12 mouse cellular contexts compared by ENCODE assay signal in the genomic region with DNA sequence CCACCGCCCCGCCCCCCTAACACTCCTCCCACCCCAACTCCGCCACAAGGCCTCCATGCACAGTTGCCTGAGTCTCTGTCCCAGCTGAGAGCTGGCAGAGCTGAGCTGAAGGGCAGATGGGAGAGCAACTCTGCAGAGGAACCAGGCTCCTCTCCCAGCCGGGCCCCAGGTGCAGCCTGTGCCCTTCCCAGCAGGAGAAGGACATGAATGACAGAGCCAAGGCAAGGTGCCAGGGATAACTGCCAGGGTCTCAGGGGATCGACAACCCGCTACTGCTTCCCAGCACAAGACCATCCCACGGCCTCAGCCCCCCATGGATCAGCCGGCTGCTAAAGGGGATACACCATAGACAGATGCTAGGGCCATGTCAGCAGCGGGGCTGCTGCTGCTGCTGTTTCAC. TPM values are rescaled to one million over a fixed set of nuclear protein-coding genes. Genes with fewer than 3 reads are reported as not detected.
DNase-seq lines count a peak whose midpoint lies in the region; ATAC-seq and TF ChIP-seq lines count a peak whose summit lies in the region.
"Had no signal": no experiment of that assay in that cellular context is flagged by ENCODE, and none has a peak within 500 bp of the region (broad histone marks: within the 10 kb centered on the region; RNA-seq: fewer than 3 reads in every experiment).

No protein-coding gene starts in this region.

- H3K9me3 ChIP-seq in heart, embryonic 14.5 days (ENCODE audit: control insufficient read depth, low read length), result no peaks in the 10 kb centered on the region
- H3K9me3 ChIP-seq in ES-Bruce4 (replicated peaks; ENCODE audit: control insufficient read depth, insufficient read depth, low read length, poor library complexity, severe bottlenecking), result no peaks in the 10 kb centered on the region
- H3K9me3 ChIP-seq: stomach, embryonic 15.5 days had no signal

- intact Hi-C loops in gastrocnemius, adult 2 months (cut with DNase I), result no loop called here

- no peak for TF ChIP-seq EP300 in ES-Bruce4 (IDR thresholded peaks at IDR 0.05; ENCODE audit: insufficient read depth, low read depth, low read length)

- TF ChIP-seq POLR2A in ES-Bruce4 (IDR thresholded peaks at IDR 0.05; ENCODE audit: insufficient read depth, low read length), result no peak
- TF ChIP-seq POLR2A in thymus, adult 2 months (IDR thresholded peaks at IDR 0.05; ENCODE audit: control insufficient read depth, extremely low read depth, insufficient read depth, low read length, poor library complexity), result no peak

- H3K4me1 ChIP-seq in heart, embryonic 14.5 days (ENCODE audit: control insufficient read depth in 2 of 2, insufficient read depth in 2 of 2, low read length in 2 of 2), result peaks cover 6% of the 10 kb centered on the region in 2 experiments; a peak in 2 of 4 replicates
- peaks cover 12% of the 10 kb centered on the region for H3K4me1 ChIP-seq in ES-Bruce4 (ENCODE audit: control insufficient read depth, insufficient read depth, low read length)
- no peaks in the 10 kb centered on the region for H3K4me1 ChIP-seq in thymus, adult 2 months (replicated peaks; ENCODE audit: control insufficient read depth, insufficient read depth, low read length)
- H3K4me1 ChIP-seq: stomach, embryonic 15.5 days had no signal

- no peak overlapping the region for H3K4me2 ChIP-seq in heart, embryonic 14.5 days (ENCODE audit: low read length)
- H3K4me2 ChIP-seq: stomach, embryonic 15.5 days had no signal

- H3K4me3 ChIP-seq in heart, embryonic 14.5 days (ENCODE audit: control insufficient read depth in 1 of 2, insufficient read depth in 1 of 2, low read depth in 1 of 2, low read length in 2 of 2), result no peak overlapping the region
- H3K4me3 ChIP-seq in ES-Bruce4 (ENCODE audit: low read depth, low read length), result peak overlapping the region; percentile 12
- no peak overlapping the region for H3K4me3 ChIP-seq in gastrocnemius, adult 2 months
- H3K4me3 ChIP-seq in thymus, adult 2 months (ENCODE audit: control insufficient read depth, insufficient read depth, low read length), result no peak overlapping the region
- H3K4me3 ChIP-seq: erythroblast, embryonic 14.5 days; stomach, embryonic 15.5 days had no signal

- no peaks in the 10 kb centered on the region for H3K36me3 ChIP-seq in heart, embryonic 14.5 days (ENCODE audit: control insufficient read depth, insufficient read depth, low read length)
- no peaks in the 10 kb centered on the region for H3K36me3 ChIP-seq in ES-Bruce4 (ENCODE audit: control insufficient read depth, insufficient read depth, low read length, poor library complexity, severe bottlenecking)
- H3K36me3 ChIP-seq in thymus, adult 2 months (ENCODE audit: control insufficient read depth, insufficient read depth, low read length), result no peaks in the 10 kb centered on the region
- H3K36me3 ChIP-seq: stomach, embryonic 15.5 days had no signal

- WGBS in heart, embryonic 14.5 days, result 41% methylated on average over 9 of the region's 9 CpGs
- 87% methylated on average over 9 of the region's 9 CpGs for WGBS in thymus, adult 2 months

- H3K27ac ChIP-seq in heart, embryonic 14.5 days (replicated peaks in 1 of 2; ENCODE audit: control insufficient read depth in 1 of 2, insufficient read depth in 1 of 2, low read depth in 2 of 2, low read length in 2 of 2), result peak overlapping the region in 1 of 2 experiments; percentile 6; a peak in 2 of 4 replicates
- no peak overlapping the region for H3K27ac ChIP-seq in ES-Bruce4 (ENCODE audit: insufficient read depth, low read length)
- no peak overlapping the region for H3K27ac ChIP-seq in gastrocnemius, adult 2 months
- H3K27ac ChIP-seq in thymus, adult 2 months (ENCODE audit: control insufficient read depth, insufficient read depth, low read length), result no peak overlapping the region

- ATAC-seq in heart, embryonic 14.5 days (ENCODE audit: insufficient number of reproducible peaks, insufficient read depth, low FRiP score, low read depth), result 0 out of 2 replicates have a peak, but pooled peaks have one; percentile 37

- no peak for DNase-seq in heart, adult 11 months
- peak; percentile 61 to 93 for DNase-seq in cerebellum, postnatal 4 days (ENCODE audit: low spot score in 2 of 2)
- DNase-seq in kidney, postnatal 4 days, result peak; percentile 22 to 42
- DNase-seq in gastrocnemius, adult 2 months, result no peak
- no peak for DNase-seq in thymus, adult 2 months
- DNase-seq in gastrocnemius, postnatal 25 days, result no peak
- DNase-seq: adrenal gland, adult 2 months; B cell, adult 2 months had no signal

- no peak overlapping the region for H3K9ac ChIP-seq in heart, embryonic 14.5 days (ENCODE audit: low read length)
- no peak overlapping the region for H3K9ac ChIP-seq in ES-Bruce4 (ENCODE audit: low read depth, poor library complexity, severe bottlenecking)
- H3K9ac ChIP-seq: stomach, embryonic 15.5 days had no signal

- H3K27me3 ChIP-seq in heart, embryonic 14.5 days (ENCODE audit: control insufficient read depth, insufficient read depth, low read length), result no peaks in the 10 kb centered on the region
- no peaks in the 10 kb centered on the region for H3K27me3 ChIP-seq in ES-Bruce4 (ENCODE audit: control insufficient read depth, insufficient read depth, low read length, poor library complexity, severe bottlenecking)
- no peaks in the 10 kb centered on the region for H3K27me3 ChIP-seq in thymus, adult 2 months (ENCODE audit: control insufficient read depth, insufficient read depth, low read length)
- H3K27me3 ChIP-seq: stomach, embryonic 15.5 days had no signal

- TF ChIP-seq CTCF in ES-Bruce4 (IDR thresholded peaks at IDR 0.05; ENCODE audit: low read depth, low read length), result no peak
- no peak for TF ChIP-seq CTCF in gastrocnemius, adult 2 months (IDR thresholded peaks at IDR 0.05)
- TF ChIP-seq CTCF in thymus, adult 2 months (IDR thresholded peaks at IDR 0.05; ENCODE audit: borderline replicate concordance, control insufficient read depth, extremely low read depth, insufficient read depth, low read length, poor library complexity), result no peak

RNA-seq across cellular contexts. Expression of a gene that starts 39.4 kb away (rescaled TPM):
- 46.9 and 54.2 TPM in 2 replicates for polyA plus RNA-seq in heart, embryonic 14.5 days (2014; fragmentation: Nextera tagmentation; extraction: Ambion mirVana)
- 16.5 and 18.0 TPM in 2 replicates for polyA plus RNA-seq in ES-Bruce4 (2011; ENCODE audit: insufficient read depth, insufficient read length, low read depth, missing spikeins)
- 10 to 100 TPM in 1 of 2 experiments, 1 to 10 TPM in 1; 8.1 to 11.9 TPM for total RNA-seq in gastrocnemius, adult 2 months (2021)
- 22.0 and 22.4 TPM in 2 replicates for polyA plus RNA-seq in thymus, adult 2 months (2012; rRNA removed)
- total RNA-seq in gastrocnemius, postnatal 25 days (2021), result 1 to 10 TPM; 9.5 TPM

RNA-seq across cellular contexts. Expression of a gene that starts 56.1 kb away (rescaled TPM):
- polyA plus RNA-seq in heart, embryonic 14.5 days (2014; fragmentation: Nextera tagmentation; extraction: Ambion mirVana), result 4.6 and 5.0 TPM in 2 replicates
- 105 and 112 TPM in 2 replicates for polyA plus RNA-seq in ES-Bruce4 (2011; ENCODE audit: insufficient read depth, insufficient read length, low read depth, missing spikeins)
- total RNA-seq in gastrocnemius, adult 2 months (2021), result under 1 TPM; 0.56 to 0.89 TPM
- polyA plus RNA-seq in thymus, adult 2 months (2012; rRNA removed), result 4.4 and 4.7 TPM in 2 replicates
- 1 to 10 TPM in 1 of 2 experiments, under 1 TPM in 1; 0.94 to 1.1 TPM for total RNA-seq in gastrocnemius, postnatal 25 days (2021)

Comparison
In these comparisons a context has a peak if more than half of its experiments do, and no peak if none do; other contexts are left out.
1. DNase-seq: peak in cerebellum, postnatal 4 days (2 of 2) and kidney, postnatal 4 days (2 of 2); none in heart, adult 11 months (single experiment), gastrocnemius, adult 2 months (single experiment), thymus, adult 2 months (single experiment) and gastrocnemius, postnatal 25 days (single experiment).
2. RNA of a gene that starts 56.1 kb away (polyA plus RNA-seq): 105 to 112 TPM in ES-Bruce4; 4.6 to 5.0 TPM in heart, embryonic 14.5 days and 4.4 to 4.7 TPM in thymus, adult 2 months; every median in the first group is over 10 times any median in the second.